Mouse (Mus musculus) CD4-positive helper T cell, adult 2 months (primary cell): ENCODE data around the gene Crybg1.
"Not testable (repeated sequence)": the region's sequence is repeated elsewhere in the genome, so short reads cannot be mapped to it uniquely, and the experiment has no call there.

Experiments
- DNase-seq: peaks from one replicate; pipeline ENCODE4 v3.0.0-alpha.2; 2012; ENCODE audit warnings: low read depth, missing footprints, low spot score

The Crybg1 gene

GRCm38 (mm10) chr10:43973244-43973643 lies 175.4 kb downstream of the Crybg1 start:
- DNase-seq = no peak

GRCm38 (mm10) chr10:43964943-43965342 lies 183.7 kb downstream of the Crybg1 start:
- no peak for DNase-seq

- DNase-seq = peak; percentile 82
These were observed 194.7 kb downstream of the Crybg1 start for GRCm38 (mm10) chr10:43953942-43954341.

- no peak for DNase-seq
These were observed 203.2 kb downstream of the Crybg1 start for GRCm38 (mm10) chr10:43945435-43945834.

- DNase-seq = no peak
These were observed 204.9 kb downstream of the Crybg1 start for GRCm38 (mm10) chr10:43943736-43944135.

GRCm38 (mm10) chr10:43939136-43939662 lies 209.5 kb downstream of the Crybg1 start:
- no peak for DNase-seq

GRCm38 (mm10) chr10:43928596-43928995 lies 220.1 kb downstream of the Crybg1 start:
- no peak for DNase-seq

- no peak for DNase-seq
These were observed 220.9 kb downstream of the Crybg1 start for GRCm38 (mm10) chr10:43927736-43928135.

GRCm38 (mm10) chr10:43925776-43926175 lies 222.9 kb downstream of the Crybg1 start:
- not testable (repeated sequence) for DNase-seq

- DNase-seq = no peak
These were observed 225.6 kb downstream of the Crybg1 start for GRCm38 (mm10) chr10:43923096-43923495.

GRCm38 (mm10) chr10:43918696-43919608 lies 229.7 kb downstream of the Crybg1 start:
- DNase-seq = peak; percentile 61

- no peak for DNase-seq
These were observed 231.9 kb downstream of the Crybg1 start for GRCm38 (mm10) chr10:43916737-43917136.

GRCm38 (mm10) chr10:43916181-43916580 lies 232.5 kb downstream of the Crybg1 start:
- no peak for DNase-seq

- DNase-seq = no peak
These were observed 236.4 kb downstream of the Crybg1 start for GRCm38 (mm10) chr10:43912236-43912635.

- DNase-seq = no peak
These were observed 237.8 kb downstream of the Crybg1 start for GRCm38 (mm10) chr10:43910873-43911142.

- no peak for DNase-seq
These were observed 238.4 kb downstream of the Crybg1 start for GRCm38 (mm10) chr10:43910032-43910872.

- DNase-seq = no peak
These were observed 244.1 kb downstream of the Crybg1 start for GRCm38 (mm10) chr10:43904569-43904968.

GRCm38 (mm10) chr10:43901578-43902194 lies 247.0 kb downstream of the Crybg1 start, which contains the start of the genes Qrsl1 and Rtn4ip1:
Gene Qrsl1 (minus strand): TSS chr10:43901745.
Gene Rtn4ip1 (plus strand): TSS chr10:43901807.
- peak; percentile 94 for DNase-seq

- DNase-seq = no peak
These were observed 247.6 kb downstream of the Crybg1 start for GRCm38 (mm10) chr10:43900883-43901570.
